Mouse (Mus musculus) liver, postnatal 0 days (tissue): Measurements from ENCODE around the gene Ythdf1.

ENCODE experiments used
- CTCF ChIP-seq: sonication (generic); IDR thresholded peaks from 2 replicates; pipeline ENCODE4 v1.5.1; 2016; ENCODE audit warnings: antibody characterized with exemption, low read depth
- EP300 ChIP-seq: IDR thresholded peaks from 2 replicates; pipeline ENCODE4 v1.6.1; 2016; ENCODE audit warnings: antibody characterized with exemption, low read depth, mild to moderate bottlenecking

DNA sequence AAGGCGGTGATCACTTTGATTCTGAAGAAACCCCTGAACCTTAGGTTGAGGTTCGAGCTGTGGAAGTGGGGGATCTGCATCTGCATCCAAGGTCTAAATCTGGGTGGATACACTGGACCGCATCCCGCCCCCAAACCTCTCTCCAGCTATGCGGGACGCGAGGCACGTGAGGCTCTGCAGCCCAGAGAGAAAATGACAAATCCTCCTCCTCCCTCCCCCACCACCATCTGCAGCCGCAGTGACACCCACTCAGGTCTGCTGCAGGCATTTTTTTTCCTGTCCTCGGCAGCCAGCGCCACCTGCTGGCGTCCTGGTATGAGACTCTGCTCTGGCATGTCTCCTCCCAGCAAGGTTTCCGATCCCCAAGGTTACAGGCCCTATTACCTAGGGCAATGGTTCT lies 26.0 kb downstream of the Ythdf1 start:
- TF ChIP-seq EP300, result no peak
- TF ChIP-seq CTCF, result peak; percentile 76
